Mouse (Mus musculus) induced T-regulatory cell, adult 2 months (primary cell): ENCODE results near the gene Psme1.
A peak's percentile ranks its signal among the peaks of the same experiment; 100 is the strongest.

Source experiments
- DNase-seq: peaks from one replicate; pipeline ENCODE4 v3.0.0-alpha.2; 2012; ENCODE audit warnings: low read depth

Psme1 gene

GRCm38 (mm10) chr14:55577871-55578667, at the start of gene Psme1:
Psme1 (plus strand) TSS chr14:55578123.
- DNase-seq = peak; percentile 92

- peak; percentile 60 for DNase-seq
Measured at GRCm38 (mm10) chr14:55536116-55536745, 41.7 kb upstream of the Psme1 start.

- peak; percentile 78 for DNase-seq
Measured at GRCm38 (mm10) chr14:55540067-55540786, 37.7 kb upstream of the Psme1 start, which contains the start of gene Pck2. Pck2 (plus strand) TSS chr14:55540266.

- DNase-seq = peak; percentile 53
Measured at GRCm38 (mm10) chr14:55540787-55541321, 37.1 kb upstream of the Psme1 start.

GRCm38 (mm10) chr14:55542268-55542667, 35.7 kb upstream of the Psme1 start:
- DNase-seq = no peak

GRCm38 (mm10) chr14:55544334-55544733, 33.6 kb upstream of the Psme1 start:
- DNase-seq = no peak

GRCm38 (mm10) chr14:55550191-55550590, 27.7 kb upstream of the Psme1 start:
- DNase-seq = no peak

GRCm38 (mm10) chr14:55551347-55551746, 26.6 kb upstream of the Psme1 start:
- no peak for DNase-seq

- no peak for DNase-seq
Measured at GRCm38 (mm10) chr14:55551794-55552193, 26.1 kb upstream of the Psme1 start.

- no peak for DNase-seq
Measured at GRCm38 (mm10) chr14:55554635-55555034, 23.3 kb upstream of the Psme1 start.

GRCm38 (mm10) chr14:55555788-55556187, 22.1 kb upstream of the Psme1 start:
- no peak for DNase-seq

- peak; percentile 89 for DNase-seq
Measured at GRCm38 (mm10) chr14:55557003-55557402, 20.9 kb upstream of the Psme1 start.

- peak; percentile 32 for DNase-seq
Measured at GRCm38 (mm10) chr14:55557587-55557986, 20.3 kb upstream of the Psme1 start.

- DNase-seq = peak; percentile 23
Measured at GRCm38 (mm10) chr14:55558740-55559448, 19.0 kb upstream of the Psme1 start.

- peak; percentile 94 for DNase-seq
Measured at GRCm38 (mm10) chr14:55559799-55560201, 18.1 kb upstream of the Psme1 start, which contains the start of gene Dcaf11. Dcaf11 (plus strand) TSS chr14:55560006.

- DNase-seq = peak; percentile 99
Measured at GRCm38 (mm10) chr14:55560202-55561073, 17.5 kb upstream of the Psme1 start, which contains the start of gene A730061H03Rik. A730061H03Rik (minus strand) TSS chr14:55560406.

- no peak for DNase-seq
Measured at GRCm38 (mm10) chr14:55561860-55562259, 16.1 kb upstream of the Psme1 start.

- no peak for DNase-seq
Measured at GRCm38 (mm10) chr14:55563249-55563648, 14.7 kb upstream of the Psme1 start.

- DNase-seq = no peak
Measured at GRCm38 (mm10) chr14:55565748-55566147, 12.2 kb upstream of the Psme1 start.

GRCm38 (mm10) chr14:55567496-55567895, 10.4 kb upstream of the Psme1 start:
- no peak for DNase-seq

- no peak for DNase-seq
Measured at GRCm38 (mm10) chr14:55570588-55570987, 7.3 kb upstream of the Psme1 start.
